Mouse (Mus musculus) urinary bladder, postnatal 25 days (tissue): Measurements from ENCODE around the gene Dus2.
A peak's percentile ranks its signal among the peaks of the same experiment; 100 is the strongest.

Experiments
- DNase-seq: peaks from one replicate; pipeline ENCODE4 v3.0.0; 2022; ENCODE audit warnings: low spot score

Gene Dus2

GRCm38 (mm10) chr8:106046872-106047559 lies 55.9 kb downstream of the Dus2 start:
- no peak for DNase-seq

DNA sequence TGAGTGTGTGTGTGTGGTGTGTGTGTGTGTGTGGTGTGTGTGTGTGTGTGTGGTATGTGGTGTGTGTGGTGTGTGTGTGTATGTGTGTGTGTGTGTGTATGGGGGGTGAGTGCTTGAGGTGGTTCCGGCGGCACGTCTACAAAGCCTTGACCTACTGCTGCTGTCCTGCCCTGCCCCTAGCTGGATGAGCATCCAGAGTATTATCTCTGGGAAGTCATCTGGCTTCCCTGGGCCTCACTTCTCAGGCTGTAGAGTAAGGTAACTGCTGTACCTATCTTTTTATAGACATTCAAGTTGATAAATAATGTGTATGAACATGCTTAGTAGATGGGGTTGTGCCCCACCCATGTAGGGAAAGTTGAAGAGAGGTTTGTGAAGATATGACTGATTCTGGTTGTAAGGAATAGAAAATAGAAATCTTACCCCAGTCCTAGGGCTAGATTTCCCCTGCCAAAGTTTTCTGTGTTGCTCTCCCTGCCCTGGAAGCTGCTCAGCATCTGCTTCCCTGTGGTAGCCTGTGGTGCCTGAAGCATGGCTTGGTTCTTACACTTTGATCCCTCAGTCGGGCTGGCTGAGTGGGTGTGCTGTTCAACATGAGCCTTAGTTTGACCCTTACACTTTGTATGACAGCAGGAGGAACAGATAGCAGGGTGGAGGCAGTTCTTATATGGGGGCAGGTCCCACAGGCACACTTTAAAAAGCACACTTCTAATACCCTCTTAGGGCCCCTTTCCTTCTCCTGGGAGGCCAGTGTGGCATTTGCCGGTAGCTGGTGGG lies 56.9 kb downstream of the Dus2 start:
- no peak for DNase-seq

GRCm38 (mm10) chr8:106049840-106050239 lies 58.7 kb downstream of the Dus2 start:
- DNase-seq, result no peak

- DNase-seq, result no peak
These were observed 59.9 kb downstream of the Dus2 start for GRCm38 (mm10) chr8:106051068-106051467.

DNA sequence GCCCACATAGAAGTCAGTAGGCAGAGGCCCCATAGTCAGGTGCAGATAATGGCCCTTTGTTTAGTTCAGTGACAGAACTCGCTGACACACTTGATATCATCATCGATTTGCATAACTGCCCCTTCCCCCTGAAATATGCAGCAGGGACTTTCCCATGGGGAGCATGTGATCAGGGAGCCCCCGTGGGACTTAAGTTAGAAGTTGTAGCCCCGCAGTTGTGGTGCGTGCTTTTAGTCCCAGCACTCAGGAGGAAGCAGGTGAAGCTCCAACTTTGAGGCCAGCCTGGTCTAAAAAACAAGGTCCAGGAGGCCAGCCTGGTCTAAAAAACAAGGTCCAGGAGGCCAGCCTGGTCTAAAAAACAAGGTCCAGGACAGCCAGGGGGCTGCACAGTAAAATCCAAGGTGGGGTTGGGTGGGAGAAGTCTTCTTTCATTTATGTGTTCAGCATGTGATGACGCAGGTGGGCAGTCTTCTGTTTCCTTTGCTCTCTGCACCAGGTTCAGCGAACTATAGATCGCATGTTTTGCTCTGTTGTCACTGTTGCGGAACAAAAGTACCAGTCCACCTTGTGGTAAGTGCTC lies 61.5 kb downstream of the Dus2 start:
- DNase-seq, result no peak

DNA sequence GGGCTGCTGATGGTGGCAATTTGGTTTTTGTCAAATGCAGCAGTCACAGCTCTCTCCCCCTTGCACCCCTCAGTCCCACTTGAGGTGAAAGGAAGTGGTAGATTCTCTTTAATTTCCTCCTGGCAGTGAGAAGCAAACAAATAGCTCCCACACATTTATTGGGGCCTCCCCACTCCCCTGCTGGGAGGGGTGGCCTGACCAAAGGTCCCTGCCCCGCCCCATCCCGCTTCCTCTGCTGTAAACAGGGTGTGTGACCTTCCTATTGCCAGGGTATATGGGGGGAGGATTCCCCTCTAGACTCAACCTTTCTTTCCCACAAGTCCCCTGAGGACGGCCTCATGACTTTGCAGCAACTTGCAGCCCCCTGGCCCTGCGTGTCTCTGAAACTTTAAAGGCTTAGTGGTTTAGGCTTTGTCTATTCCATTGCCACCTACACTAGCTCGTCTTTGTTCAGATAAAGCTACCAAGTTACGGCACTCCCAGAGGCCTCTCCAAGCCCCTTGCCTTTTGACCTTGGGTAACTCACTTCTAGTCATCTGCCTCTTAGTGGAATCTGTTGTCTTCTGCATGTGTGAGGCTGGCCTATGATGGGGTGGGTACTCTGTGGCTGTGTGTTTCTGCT lies 63.2 kb downstream of the Dus2 start:
- no peak for DNase-seq

DNA sequence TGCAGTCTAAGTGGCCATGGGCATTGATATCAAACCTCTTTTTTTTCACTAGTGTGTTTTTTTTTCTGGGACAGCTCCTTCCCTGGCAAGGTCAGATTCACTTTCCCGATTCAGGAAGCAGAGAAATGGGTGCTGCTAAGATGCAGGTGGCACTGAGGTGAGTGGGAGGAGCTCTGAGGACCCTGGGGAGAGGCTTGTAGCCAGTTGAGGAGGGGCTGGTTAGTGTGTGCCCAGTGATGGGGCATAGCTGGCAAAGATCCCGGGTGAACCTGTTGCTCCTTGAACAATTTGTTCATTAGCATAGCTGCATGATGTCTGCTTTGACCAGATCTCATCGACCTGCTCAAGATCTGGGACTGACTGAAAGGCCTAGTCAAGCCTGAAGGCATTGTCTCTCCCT lies 63.9 kb downstream of the Dus2 start:
- DNase-seq, result no peak

- DNase-seq, result no peak
These were observed 65.4 kb downstream of the Dus2 start for GRCm38 (mm10) chr8:106056455-106056982.

- DNase-seq, result peak; percentile 90
These were observed 67.8 kb downstream of the Dus2 start, which contains the start of gene Nfatc3 for GRCm38 (mm10) chr8:106058731-106059612. Gene Nfatc3 (plus strand): TSS chr8:106058840.

DNA sequence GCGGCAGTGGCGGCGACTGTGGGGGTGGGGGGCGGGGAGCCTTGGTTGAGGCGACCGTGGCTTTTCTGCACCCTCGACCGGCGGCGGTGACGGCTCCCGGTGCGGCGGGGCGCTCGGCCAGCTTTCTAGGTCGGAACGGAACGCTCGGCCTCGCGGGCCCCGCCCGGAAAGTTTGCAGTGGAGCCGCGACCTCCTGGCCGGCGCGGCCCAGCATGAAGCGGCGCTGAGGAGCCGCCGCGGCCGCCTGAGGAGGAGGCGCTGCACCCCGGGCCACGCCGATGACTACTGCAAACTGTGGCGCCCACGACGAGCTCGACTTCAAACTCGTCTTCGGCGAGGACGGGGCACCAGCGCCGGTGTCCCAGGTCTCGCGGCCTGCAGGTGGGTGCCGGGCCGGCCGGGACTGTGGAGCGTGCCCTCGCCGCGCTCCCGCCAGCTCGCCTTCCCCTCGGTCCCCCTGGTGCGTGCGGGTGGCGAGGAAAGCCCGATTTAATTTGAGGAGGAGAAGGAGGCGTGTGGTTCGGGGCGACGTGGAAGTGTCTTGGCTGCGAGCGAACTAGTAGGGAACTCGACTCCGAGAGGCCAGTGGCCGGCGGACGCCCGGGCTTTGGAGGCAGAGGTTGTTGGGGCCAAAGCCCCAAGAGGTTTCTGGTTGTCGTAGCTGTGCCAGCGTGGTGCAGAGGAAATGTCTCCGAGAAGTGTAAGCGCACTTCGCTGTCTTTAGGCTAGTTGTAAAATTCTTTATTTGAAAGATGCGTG lies 68.7 kb downstream of the Dus2 start:
- peak; percentile 54 for DNase-seq

DNA sequence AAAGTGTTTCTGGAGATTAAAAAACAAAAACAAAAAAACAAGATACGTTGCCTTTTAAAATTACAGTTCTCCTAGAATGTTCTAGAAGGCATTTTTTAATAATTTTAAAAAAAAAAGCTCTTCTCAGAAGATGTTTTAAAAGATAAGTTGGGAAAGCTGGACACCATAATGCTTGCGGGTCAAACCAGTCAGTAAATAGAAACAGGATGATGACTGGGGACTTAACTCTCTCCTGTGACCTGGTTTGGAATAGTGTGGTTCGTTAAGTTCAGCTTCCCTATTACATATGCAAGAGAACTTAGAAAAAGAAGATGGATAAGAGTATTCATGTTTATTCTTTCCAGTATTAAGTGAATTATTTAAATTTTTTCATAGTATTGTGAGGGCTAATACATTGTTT lies 69.4 kb downstream of the Dus2 start:
- no peak for DNase-seq

GRCm38 (mm10) chr8:106061686-106062085 lies 70.5 kb downstream of the Dus2 start:
- no peak for DNase-seq

- no peak for DNase-seq
These were observed 71.9 kb downstream of the Dus2 start for GRCm38 (mm10) chr8:106063046-106063445.

- no peak for DNase-seq
These were observed 75.6 kb downstream of the Dus2 start for GRCm38 (mm10) chr8:106066721-106067120.

DNA sequence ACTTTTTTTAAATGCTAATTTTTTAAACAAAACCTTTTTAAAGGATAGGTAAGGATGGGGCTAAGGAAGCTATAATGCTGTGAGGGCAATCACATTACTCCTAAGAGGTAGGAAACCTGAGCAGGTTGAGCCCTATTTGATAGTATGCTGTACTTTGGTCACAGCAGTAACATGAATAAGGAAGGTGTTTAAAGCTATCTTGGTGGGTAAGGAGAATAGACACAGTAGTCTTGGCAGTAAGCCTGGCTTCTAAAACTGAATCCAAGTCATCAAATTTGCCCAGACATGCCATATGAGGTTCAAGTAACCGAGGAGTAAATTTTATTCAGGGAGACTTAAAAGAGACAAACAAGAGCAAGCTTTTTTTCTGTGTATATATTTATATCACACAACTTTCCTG lies 78.4 kb downstream of the Dus2 start:
- DNase-seq, result no peak

- DNase-seq, result no peak
These were observed 81.0 kb downstream of the Dus2 start for GRCm38 (mm10) chr8:106072113-106072512.

DNA sequence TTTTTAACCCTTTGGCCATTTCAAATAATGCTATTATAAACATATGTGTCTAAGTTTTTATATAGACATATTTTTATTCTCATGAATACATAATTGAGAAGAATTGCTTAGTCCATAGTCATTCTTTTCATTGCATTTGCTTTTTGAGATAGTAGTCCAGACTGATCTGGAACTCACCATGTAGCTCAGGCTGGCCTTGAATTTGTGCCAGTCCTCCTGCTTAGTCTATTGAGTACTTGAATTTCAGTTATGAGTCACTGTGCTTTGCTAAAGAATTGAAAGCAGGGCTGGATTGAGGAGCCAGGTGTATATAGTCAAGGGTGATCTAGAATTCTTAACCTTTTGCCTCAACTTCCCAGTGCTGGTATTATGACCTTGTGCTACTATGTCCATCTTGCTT lies 83.1 kb downstream of the Dus2 start:
- no peak for DNase-seq

DNA sequence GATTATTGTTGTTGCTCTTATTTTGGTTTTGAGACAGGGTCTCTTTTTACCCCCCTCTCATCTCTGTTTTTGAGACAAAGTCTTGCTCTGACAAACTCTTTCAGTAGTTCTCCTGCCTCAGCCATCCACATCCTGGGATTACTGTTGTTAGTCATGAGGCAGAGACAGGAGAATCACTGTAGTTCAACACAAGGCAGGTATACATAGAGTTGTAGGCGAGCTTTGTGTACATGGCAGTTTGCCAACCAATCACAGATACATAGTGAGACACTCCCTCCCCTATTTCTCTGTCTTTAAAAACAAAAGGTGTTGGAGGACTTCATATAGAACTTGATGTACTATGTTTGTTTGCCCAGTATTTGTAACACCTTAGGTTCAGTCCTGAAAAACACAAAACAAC lies 83.5 kb downstream of the Dus2 start:
- DNase-seq, result no peak

- no peak for DNase-seq
These were observed 84.2 kb downstream of the Dus2 start for GRCm38 (mm10) chr8:106075161-106075862.

GRCm38 (mm10) chr8:106075863-106076174 lies 84.7 kb downstream of the Dus2 start:
- DNase-seq, result no peak
